Mouse (Mus musculus) hematopoietic stem cell, adult 5-6 weeks (primary cell): ENCODE measurements around the gene Hist1h4h. TPM values are rescaled to one million over a fixed set of nuclear protein-coding genes. Genes with fewer than 3 reads are reported as not detected.

Experiments
- ATAC-seq, 2 experiments: fragments of 125-278 bp in 1 of 2; replicated peaks in 1 of 2; 2 replicates each; pipeline ENCODE4 v1.8.0; 2016 to 2017; ENCODE audit warnings: inconsistent platforms in 2 of 2, mild to moderate bottlenecking in 2 of 2, moderate number of reproducible peaks in 2 of 2, low read depth in 1 of 2, moderate TSS enrichment in 1 of 2; ENCODE audit not compliant: low FRiP score in 2 of 2, poor library complexity in 2 of 2, severe bottlenecking in 2 of 2, insufficient read depth in 1 of 2, low TSS enrichment in 1 of 2
- total RNA-seq: library from RNA; stranded (forward); fragments of 172-1452, 232-1000 nt; gene quantifications from 2 replicates; pipeline ENCODE4 v1.2.3, GENCODE M21; 2017

The Hist1h4h gene
- total RNA-seq, 1 experiment from 2014 or later = 427 TPM

DNA sequence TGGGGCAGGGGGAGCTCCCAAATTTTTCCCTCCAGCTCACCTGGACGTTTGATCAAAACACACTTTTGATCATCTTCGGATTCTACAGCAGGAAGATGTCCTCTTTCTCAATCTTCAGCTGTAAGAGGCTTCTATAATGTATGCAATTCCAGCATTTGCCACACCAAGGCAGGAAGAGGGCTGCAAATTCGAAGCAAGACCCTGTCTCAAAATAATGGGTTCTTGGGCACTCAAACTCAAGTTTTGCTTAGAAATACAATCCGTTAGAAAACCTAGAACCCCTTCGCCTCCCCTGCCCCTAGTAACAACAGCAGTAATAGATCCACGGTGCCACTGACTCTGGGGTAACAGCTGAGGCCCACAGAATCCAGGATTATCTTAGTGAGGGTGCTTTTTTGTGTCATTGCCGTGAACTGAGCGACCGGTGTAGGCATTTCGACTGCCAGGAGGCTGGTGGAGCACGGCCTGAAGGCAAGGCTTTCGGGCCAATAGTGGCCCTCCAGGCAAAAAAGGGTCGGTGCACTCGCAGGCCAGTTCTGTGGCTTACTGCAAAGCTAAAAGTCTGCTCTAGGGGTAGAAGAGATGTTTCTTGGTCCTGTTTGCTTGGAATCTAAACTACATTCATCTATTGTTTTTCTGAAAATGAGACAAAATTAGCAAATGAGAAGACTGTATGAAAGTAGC, 25.0 kb upstream of the Hist1h4h start:
- no peak for ATAC-seq

- peak in 1 of 2 experiments; percentile 21; a peak in 1 of 4 replicates for ATAC-seq
Observed at GRCm38 (mm10) chr13:23506351-23506750, 24.5 kb upstream of the Hist1h4h start.

DNA sequence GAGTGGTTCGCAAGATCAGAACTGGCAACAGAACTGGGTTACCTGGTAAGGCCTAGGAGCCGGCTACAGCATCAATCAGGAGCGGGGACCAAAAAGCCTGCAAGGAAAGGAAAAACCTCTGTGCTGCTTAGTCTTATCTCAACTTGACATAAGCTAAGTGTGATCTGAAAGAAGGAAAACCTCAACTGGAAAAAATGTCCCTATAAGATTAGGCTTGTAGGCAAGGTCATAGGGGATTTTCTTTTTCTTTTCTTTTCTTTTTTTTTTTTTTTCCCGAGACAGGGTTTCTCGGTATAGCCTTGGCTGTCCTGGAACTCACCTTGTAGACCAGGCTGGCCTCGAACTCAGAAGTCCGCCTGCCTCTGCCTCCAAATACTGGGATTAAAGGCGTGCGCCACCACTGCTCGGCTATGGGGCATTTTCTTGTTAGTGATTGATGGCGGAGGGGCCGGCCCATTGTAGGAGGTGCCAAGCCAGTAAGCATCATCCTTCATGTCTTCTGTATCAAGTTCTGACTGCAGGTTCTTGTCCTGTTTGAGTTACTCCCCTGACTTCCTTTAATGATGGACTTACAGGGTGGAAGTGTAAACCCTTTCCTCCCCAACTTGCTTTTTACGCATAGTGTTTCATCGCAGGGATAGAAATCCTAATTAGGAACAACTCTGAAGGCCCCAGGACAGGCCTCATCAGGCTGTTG, 23.9 kb upstream of the Hist1h4h start:
- ATAC-seq = no peak

DNA sequence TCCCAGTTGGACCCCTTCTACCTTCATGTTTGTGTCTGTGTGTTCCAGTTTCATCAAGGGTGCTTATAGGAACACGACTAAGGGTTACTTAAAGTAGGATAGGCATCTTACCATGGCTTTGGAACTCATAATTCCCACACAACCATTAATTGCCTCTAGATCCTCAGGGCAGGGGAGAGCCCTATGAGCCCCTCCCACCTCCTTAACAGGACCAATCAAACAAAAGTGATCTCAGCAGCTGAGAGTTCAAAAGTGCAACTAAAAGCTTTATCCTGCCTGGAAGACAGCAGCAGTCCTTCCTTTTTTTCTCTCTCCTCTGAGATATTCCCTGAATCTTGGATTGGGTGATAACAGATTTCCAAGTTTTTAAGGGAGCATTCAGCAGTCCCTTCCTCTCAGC, 20.7 kb upstream of the Hist1h4h start:
- ATAC-seq = no peak

- ATAC-seq = no peak
Observed at GRCm38 (mm10) chr13:23513517-23513916, 17.3 kb upstream of the Hist1h4h start.

- ATAC-seq = no peak
Observed at GRCm38 (mm10) chr13:23515281-23515680, 15.6 kb upstream of the Hist1h4h start.

- no peak for ATAC-seq
Observed at GRCm38 (mm10) chr13:23515826-23516620, 14.8 kb upstream of the Hist1h4h start.

DNA sequence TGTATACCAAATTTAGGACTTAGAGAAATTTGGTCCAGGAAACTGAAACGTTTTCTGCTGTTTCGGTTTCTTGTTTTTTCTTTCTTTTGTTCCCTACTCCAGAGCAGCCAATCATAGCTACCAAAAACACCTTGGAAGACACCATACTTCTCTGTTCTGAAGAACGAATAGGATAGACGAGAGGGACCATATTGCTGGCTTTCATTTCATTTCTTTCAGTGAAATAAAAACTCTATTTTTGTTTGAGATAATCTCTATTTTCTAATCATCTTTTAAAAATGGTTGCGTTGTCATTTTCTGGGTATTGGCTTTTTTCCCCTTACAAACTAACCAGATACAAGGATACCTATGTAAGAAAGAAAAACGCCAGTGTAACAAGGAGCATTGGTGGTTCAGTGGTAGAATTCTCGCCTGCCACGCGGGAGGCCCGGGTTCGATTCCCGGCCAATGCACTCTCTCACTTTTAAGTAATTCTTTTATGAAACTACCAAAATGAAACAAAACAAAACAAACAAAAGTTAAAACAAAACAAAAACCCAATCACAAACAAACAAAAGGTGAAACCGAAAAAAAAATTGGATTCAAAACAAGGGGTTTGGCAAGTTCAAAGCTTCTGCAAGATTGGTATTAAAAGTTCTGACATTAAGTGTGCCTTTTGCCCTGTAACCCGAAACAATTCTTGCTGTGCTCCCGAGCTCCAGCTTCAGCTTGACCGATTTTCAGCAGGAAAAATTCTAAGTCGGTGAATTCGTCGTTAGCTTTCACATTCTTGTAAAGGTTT, 13.8 kb upstream of the Hist1h4h start:
- peak; percentile 37 to 50; a peak in 2 of 4 replicates for ATAC-seq

- ATAC-seq = peak; percentile 39 to 54
Observed at GRCm38 (mm10) chr13:23517603-23518294, 13.1 kb upstream of the Hist1h4h start.

- ATAC-seq = no peak
Observed at GRCm38 (mm10) chr13:23518295-23518603, 12.6 kb upstream of the Hist1h4h start.

- peak; percentile 17 to 26; a peak in 1 of 4 replicates for ATAC-seq
Observed at GRCm38 (mm10) chr13:23518885-23519284, 12.0 kb upstream of the Hist1h4h start.

- ATAC-seq = peak in 1 of 2 experiments; percentile 11; a peak in 2 of 4 replicates
Observed at GRCm38 (mm10) chr13:23519416-23519815, 11.4 kb upstream of the Hist1h4h start.

- ATAC-seq = peak; percentile 12 to 35; a peak in 1 of 4 replicates
Observed at GRCm38 (mm10) chr13:23521703-23522102, 9.1 kb upstream of the Hist1h4h start.

DNA sequence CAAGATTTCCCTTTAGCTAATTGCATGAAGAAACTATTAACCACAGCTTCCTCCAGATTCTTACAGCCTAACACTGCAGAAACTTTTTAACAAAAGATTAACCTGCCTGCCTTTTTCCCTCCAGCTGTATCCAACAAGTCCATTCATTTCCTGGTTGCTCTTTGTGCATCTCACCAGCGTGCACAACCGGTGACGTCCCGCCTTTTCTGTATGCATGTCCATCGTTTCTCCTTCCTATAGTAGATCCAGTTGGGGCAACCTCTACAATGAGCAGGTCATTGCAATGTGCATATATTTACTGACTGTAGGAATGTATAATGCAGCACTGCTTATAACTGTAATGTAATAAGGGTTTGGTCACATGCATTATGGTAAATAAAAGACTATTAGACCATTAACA, 6.9 kb upstream of the Hist1h4h start:
- ATAC-seq = no peak

GRCm38 (mm10) chr13:23524654-23525053, 6.2 kb upstream of the Hist1h4h start:
- ATAC-seq = peak; percentile 55 to 57

- ATAC-seq = no peak
Observed at GRCm38 (mm10) chr13:23525901-23526300, 4.9 kb upstream of the Hist1h4h start.

DNA sequence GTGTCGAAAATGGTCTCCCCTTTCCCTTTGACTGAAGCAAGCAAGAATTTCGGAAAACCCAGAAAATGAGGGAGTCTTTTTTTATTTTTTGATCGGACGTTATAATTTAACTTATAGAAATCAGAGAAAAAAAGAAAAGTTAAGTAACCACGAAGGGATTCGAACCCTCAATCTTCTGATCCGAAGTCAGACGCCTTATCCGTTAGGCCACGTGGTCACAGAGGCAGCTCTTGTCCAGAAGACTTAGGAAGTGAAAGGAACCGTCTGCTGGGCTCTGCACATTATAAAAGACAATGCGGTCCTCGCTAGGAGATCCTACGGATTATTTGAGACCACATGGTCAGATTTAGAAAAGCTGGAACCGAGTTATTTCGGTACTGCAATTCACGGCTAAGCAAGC, 4.5 kb upstream of the Hist1h4h start:
- ATAC-seq = peak in 1 of 2 experiments; percentile 51; a peak in 3 of 4 replicates
